Mouse (Mus musculus) cerebellum, adult 8-10 months (tissue): ENCODE measurements around the gene Olfr738.

Experiments
- DNase-seq: peaks from one replicate; pipeline ENCODE4 v3.0.0; 2022

The Olfr738 gene

DNA sequence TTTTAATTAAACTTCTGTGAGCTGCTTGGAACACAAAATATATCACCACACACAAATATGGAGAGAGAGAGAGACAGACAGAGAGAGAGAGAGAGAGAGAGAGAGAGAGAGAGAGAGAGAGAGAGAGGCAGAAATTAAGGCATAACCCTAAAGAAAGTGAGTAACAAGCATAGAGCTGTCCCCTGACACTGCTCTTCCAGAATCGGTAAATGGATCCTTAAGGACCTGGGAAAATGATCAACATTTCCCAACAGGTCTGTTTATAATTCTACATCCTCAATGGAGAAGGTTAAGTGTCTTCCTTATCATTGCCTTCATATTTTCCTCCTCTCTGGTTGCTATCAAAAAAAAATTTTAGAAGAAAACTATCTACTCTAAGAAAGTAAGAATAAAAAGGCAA, at the start of gene Olfr738:
TSS of gene Olfr738 (plus strand) at position 301 of the 400 bp plus-strand sequence.
- no peak for DNase-seq

DNA sequence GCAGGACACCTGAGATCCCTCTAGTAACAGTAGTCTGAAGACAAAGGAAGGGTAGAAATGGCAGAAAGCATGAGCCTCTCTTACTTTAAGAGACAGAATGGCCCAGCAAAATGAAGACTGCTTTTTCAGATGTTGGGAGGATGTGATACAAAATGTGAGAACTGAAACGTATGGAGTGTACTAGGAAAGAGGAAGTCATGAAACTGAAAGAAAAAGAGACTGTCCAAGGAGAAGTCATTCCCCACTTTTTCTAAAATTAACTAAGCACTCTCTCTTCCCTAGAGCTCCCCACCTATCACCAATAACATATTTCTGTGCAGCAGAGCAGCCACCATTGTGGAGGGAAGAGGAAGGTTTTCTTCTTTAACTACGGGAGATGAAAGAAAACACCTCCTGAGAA, 49.8 kb upstream of the Olfr738 start, which contains the start of gene Tlr11:
TSS of gene Tlr11 (plus strand) at position 322 of the 400 bp plus-strand sequence.
- DNase-seq, result no peak

DNA sequence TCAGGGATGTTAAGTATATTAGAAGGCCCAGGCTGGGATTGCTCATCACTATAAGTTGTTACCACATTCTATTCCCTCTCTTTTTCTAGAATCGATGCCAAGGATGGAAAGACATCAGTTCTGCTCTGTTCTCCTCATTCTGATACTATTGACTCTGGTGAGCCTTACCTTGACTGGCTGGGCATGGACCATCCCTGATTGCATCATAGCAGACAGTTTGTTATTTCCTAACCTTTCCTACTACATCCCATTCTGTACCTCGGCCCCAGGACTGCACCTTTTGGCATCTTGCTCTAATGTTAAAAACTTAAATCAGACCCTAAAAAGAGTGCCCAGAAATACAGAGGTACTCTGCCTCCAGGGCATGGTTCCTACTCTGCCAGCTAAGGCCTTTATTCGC, 46.9 kb upstream of the Olfr738 start:
- no peak for DNase-seq

GRCm38 (mm10) chr14:50363561-50363960, 43.8 kb upstream of the Olfr738 start:
- no peak for DNase-seq

DNA sequence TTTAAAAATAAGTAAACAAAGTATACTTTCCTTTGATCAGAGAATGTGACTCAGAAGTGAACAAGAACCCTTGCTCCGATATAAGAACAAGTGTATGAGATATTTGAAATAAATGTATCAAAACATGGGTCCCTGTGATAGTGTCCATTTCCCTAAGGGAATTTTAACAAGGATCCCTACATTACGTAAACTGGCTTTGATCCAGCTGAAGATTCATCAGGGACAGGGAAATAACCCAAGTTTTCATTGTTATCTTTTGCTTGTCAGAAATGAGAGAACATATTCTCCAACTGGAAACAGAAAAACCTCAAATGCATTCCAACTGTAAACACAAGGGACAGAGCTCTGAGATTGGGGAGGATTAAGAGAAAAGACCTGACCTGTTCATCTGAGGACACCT, 26.5 kb upstream of the Olfr738 start, which contains the start of gene Olfr736:
TSS of gene Olfr736 (plus strand) at position 301 of the 400 bp plus-strand sequence.
- DNase-seq, result no peak

- no peak for DNase-seq
Measured at GRCm38 (mm10) chr14:50418326-50418725, 11.0 kb downstream of the Olfr738 start, which contains the start of gene Olfr739. TSS of gene Olfr739 (plus strand) at chr14:50418626.

DNA sequence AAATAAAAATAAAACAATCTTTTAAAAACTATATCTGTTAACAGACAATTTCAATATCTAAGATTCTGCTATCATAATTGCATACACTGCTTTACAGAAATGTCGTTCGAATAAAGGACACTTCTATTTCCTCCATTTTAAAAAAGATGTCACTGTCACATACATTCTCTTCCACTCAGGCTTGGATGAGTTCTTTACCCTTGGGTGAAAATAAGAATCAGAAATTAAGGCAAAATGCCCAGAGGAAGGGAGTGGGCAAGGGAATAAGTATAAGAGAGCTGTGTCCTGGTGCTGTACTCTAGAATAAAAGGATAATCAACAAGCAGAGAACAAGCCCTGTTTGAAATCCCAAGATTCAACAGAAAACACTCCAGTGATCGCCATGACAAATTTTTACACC, 37.9 kb downstream of the Olfr738 start, which contains the start of gene Olfr740:
TSS of gene Olfr740 (plus strand) at position 301 of the 400 bp plus-strand sequence.
- no peak for DNase-seq
